Mouse (Mus musculus): ENCODE measurements around the gene Fam171a2. TPM values are rescaled to one million over a fixed set of nuclear protein-coding genes. Genes with fewer than 3 reads are reported as not detected.

Gene Fam171a2
- polyA plus RNA-seq, 1 experiment from 2014 or later, result 1.7 TPM

GRCm38 (mm10) chr11:102406401-102406800 is 41.1 kb downstream of the Fam171a2 start:
- Histone ChIP-seq H3K36me3 (ENCODE audit: control insufficient read depth, insufficient read depth) (peaks cover 36% of the 10 kb centered on the region), H3K9me3 (ENCODE audit: control insufficient read depth) (no peaks in the 10 kb centered on the region), H3K4me3 (ENCODE audit: low read depth, low read length) (peak overlapping the region; percentile 70), H3K9ac (ENCODE audit: low read depth, low read length) (peak overlapping the region; percentile 60), H3K27me3 (replicated peaks; ENCODE audit: control insufficient read depth, insufficient read depth, low read length) (no peaks in the 10 kb centered on the region), H3K27ac (ENCODE audit: low read depth, low read length) (peak overlapping the region; percentile 93), H3K4me2 (replicated peaks; ENCODE audit: low read depth) (peak overlapping the region; percentile 87), H3K4me1 (replicated peaks; ENCODE audit: control insufficient read depth, insufficient read depth, low read length) (peaks cover 2% of the 10 kb centered on the region; the same call in 1 of the 2 replicates)
- 10% methylated on average over 3 of the region's 3 CpGs for WGBS
- no peak for ATAC-seq
- no peak for TF ChIP-seq CTCF (IDR thresholded peaks at IDR 0.05; ENCODE audit: low read depth)

- peak overlapping the region; percentile 87 for H3K4me2 ChIP-seq (replicated peaks; ENCODE audit: low read depth)
- peaks cover 2% of the 10 kb centered on the region; the same call in 1 of the 2 replicates for H3K4me1 ChIP-seq (replicated peaks; ENCODE audit: control insufficient read depth, insufficient read depth, low read length)
- H3K9ac ChIP-seq (ENCODE audit: low read depth, low read length), result no peak overlapping the region
- TF ChIP-seq CTCF (IDR thresholded peaks at IDR 0.05; ENCODE audit: low read depth), result no peak
- 0 out of 2 replicates have a peak overlapping the region, but pooled peaks have one; percentile 70 for H3K4me3 ChIP-seq (ENCODE audit: low read depth, low read length)
- peaks cover 36% of the 10 kb centered on the region for H3K36me3 ChIP-seq (ENCODE audit: control insufficient read depth, insufficient read depth)
- WGBS, result 78% methylated on average over 11 of the region's 11 CpGs
- H3K27me3 ChIP-seq (replicated peaks; ENCODE audit: control insufficient read depth, insufficient read depth, low read length), result no peaks in the 10 kb centered on the region
- H3K9me3 ChIP-seq (ENCODE audit: control insufficient read depth), result no peaks in the 10 kb centered on the region
- H3K27ac ChIP-seq (ENCODE audit: low read depth, low read length), result no peak overlapping the region
- ATAC-seq, result no peak
Measured at GRCm38 (mm10) chr11:102405544-102406285, 41.8 kb downstream of the Fam171a2 start.

GRCm38 (mm10) chr11:102404161-102405010 is 43.1 kb downstream of the Fam171a2 start:
- peaks cover 36% of the 10 kb centered on the region for H3K36me3 ChIP-seq (ENCODE audit: control insufficient read depth, insufficient read depth)
- no peak overlapping the region for H3K9ac ChIP-seq (ENCODE audit: low read depth, low read length)
- 61% methylated on average over 18 of the region's 18 CpGs for WGBS
- H3K4me2 ChIP-seq (replicated peaks; ENCODE audit: low read depth), result no peak overlapping the region; the same call in 1 of the 2 replicates
- peaks cover 6% of the 10 kb centered on the region; the same call in 1 of the 2 replicates for H3K27me3 ChIP-seq (replicated peaks; ENCODE audit: control insufficient read depth, insufficient read depth, low read length)
- 0 out of 2 replicates have a peak, but pooled peaks cover 2% of the 10 kb centered on the region for H3K4me1 ChIP-seq (replicated peaks; ENCODE audit: control insufficient read depth, insufficient read depth, low read length)
- H3K9me3 ChIP-seq (ENCODE audit: control insufficient read depth), result no peaks in the 10 kb centered on the region
- H3K27ac ChIP-seq (ENCODE audit: low read depth, low read length), result no peak overlapping the region
- no peak for TF ChIP-seq CTCF (IDR thresholded peaks at IDR 0.05; ENCODE audit: low read depth)
- no peak overlapping the region for H3K4me3 ChIP-seq (ENCODE audit: low read depth, low read length)
- ATAC-seq, result no peak

- Histone ChIP-seq H3K36me3 (ENCODE audit: control insufficient read depth, insufficient read depth) (peaks cover 36% of the 10 kb centered on the region), H3K4me2 (replicated peaks; ENCODE audit: low read depth) (no peak overlapping the region), H3K4me3 (ENCODE audit: low read depth, low read length) (no peak overlapping the region), H3K4me1 (replicated peaks; ENCODE audit: control insufficient read depth, insufficient read depth, low read length) (0 out of 2 replicates have a peak, but pooled peaks cover 2% of the 10 kb centered on the region), H3K27me3 (replicated peaks; ENCODE audit: control insufficient read depth, insufficient read depth, low read length) (peaks cover 12% of the 10 kb centered on the region), H3K27ac (ENCODE audit: low read depth, low read length) (no peak overlapping the region), H3K9me3 (ENCODE audit: control insufficient read depth) (no peaks in the 10 kb centered on the region), H3K9ac (ENCODE audit: low read depth, low read length) (no peak overlapping the region)
- WGBS, result 92% methylated on average over 11 of the region's 11 CpGs
- TF ChIP-seq CTCF (IDR thresholded peaks at IDR 0.05; ENCODE audit: low read depth), result no peak
- no peak for ATAC-seq
Measured at GRCm38 (mm10) chr11:102403657-102404056, 43.8 kb downstream of the Fam171a2 start.

- H3K9ac ChIP-seq (ENCODE audit: low read depth, low read length), result no peak overlapping the region
- 0 out of 2 replicates have a peak, but pooled peaks cover 2% of the 10 kb centered on the region for H3K4me1 ChIP-seq (replicated peaks; ENCODE audit: control insufficient read depth, insufficient read depth, low read length)
- no peak for ATAC-seq
- peaks cover 36% of the 10 kb centered on the region for H3K36me3 ChIP-seq (ENCODE audit: control insufficient read depth, insufficient read depth)
- TF ChIP-seq CTCF (IDR thresholded peaks at IDR 0.05; ENCODE audit: low read depth), result no peak
- H3K4me2 ChIP-seq (replicated peaks; ENCODE audit: low read depth), result no peak overlapping the region
- peaks cover 14% of the 10 kb centered on the region for H3K27me3 ChIP-seq (replicated peaks; ENCODE audit: control insufficient read depth, insufficient read depth, low read length)
- no peak overlapping the region for H3K27ac ChIP-seq (ENCODE audit: low read depth, low read length)
- 70% methylated on average over 12 of the region's 12 CpGs for WGBS
- H3K4me3 ChIP-seq (ENCODE audit: low read depth, low read length), result no peak overlapping the region
- H3K9me3 ChIP-seq (ENCODE audit: control insufficient read depth), result no peaks in the 10 kb centered on the region
Measured at GRCm38 (mm10) chr11:102401898-102402500, 45.5 kb downstream of the Fam171a2 start.

Data from intestine, postnatal 0 days (tissue).